Mouse (Mus musculus): ENCODE data around the gene Cyp2b9. TPM values are rescaled to one million over a fixed set of nuclear protein-coding genes. Genes with fewer than 3 reads are reported as not detected.
"Not testable (repeated sequence)": the region's sequence is repeated elsewhere in the genome, so short reads cannot be mapped to it uniquely, and the experiment has no call there.

The Cyp2b9 gene
- total RNA-seq (2017): not detected in 2 replicates

GRCm38 (mm10) chr7:26173111-26173510 is at the start of gene Cyp2b9:
Gene Cyp2b9 (plus strand): TSS chr7:26173411.
- ATAC-seq (replicated peaks; ENCODE audit: low read depth, poor library complexity, severe bottlenecking): not testable (repeated sequence)

GRCm38 (mm10) chr7:26139623-26140022 is 33.6 kb upstream of the Cyp2b9 start:
- not testable (repeated sequence) for ATAC-seq (replicated peaks; ENCODE audit: low read depth, poor library complexity, severe bottlenecking)

GRCm38 (mm10) chr7:26143657-26144056 is 29.6 kb upstream of the Cyp2b9 start:
- ATAC-seq (replicated peaks; ENCODE audit: low read depth, poor library complexity, severe bottlenecking): not testable (repeated sequence)

- ATAC-seq (replicated peaks; ENCODE audit: low read depth, poor library complexity, severe bottlenecking): not testable (repeated sequence)
Measured at GRCm38 (mm10) chr7:26168765-26169536, 4.3 kb upstream of the Cyp2b9 start.

GRCm38 (mm10) chr7:26201083-26201482 is 27.9 kb downstream of the Cyp2b9 start:
- ATAC-seq (replicated peaks; ENCODE audit: low read depth, poor library complexity, severe bottlenecking): no peak

GRCm38 (mm10) chr7:26260034-26260433 is 86.8 kb downstream of the Cyp2b9 start, which contains the start of gene Vmn1r184:
Gene Vmn1r184 (plus strand): TSS chr7:26260334.
- not testable (repeated sequence) for ATAC-seq (replicated peaks; ENCODE audit: low read depth, poor library complexity, severe bottlenecking)

Other genes with a start within 250 kb of the Cyp2b9 start
- not detected in 2 replicates for gene Cyp2b13, start 111.9 kb upstream of the Cyp2b9 start, total RNA-seq (2017)
- gene Vmn1r184, start 86.9 kb downstream of the Cyp2b9 start, total RNA-seq (2017): not detected in 2 replicates
- not detected in 2 replicates for gene Cyp2a4, start 133.8 kb downstream of the Cyp2b9 start, total RNA-seq (2017)
- not detected in 2 replicates for gene Nlrp9c, start 230.3 kb downstream of the Cyp2b9 start, total RNA-seq (2017)

All from common myeloid progenitor, adult 5-6 weeks (primary cell).